ENCODE assay signal across 19 mouse cellular contexts in genomic region chr11:8881521-8881920, GRCm38 (mm10).
DNase-seq lines count a peak whose midpoint lies in the region; ATAC-seq and TF ChIP-seq lines count a peak whose summit lies in the region.
"Had no signal": no experiment of that assay in that cellular context is flagged by ENCODE, and none has a peak within 500 bp of the region (broad histone marks: within the 10 kb centered on the region; RNA-seq: fewer than 3 reads in every experiment).

No protein-coding gene starts in this region.

- no peak overlapping the region for H3K4me3 ChIP-seq in liver, embryonic 14.5 days (ENCODE audit: insufficient read depth in 1 of 2, low read depth in 2 of 2, low read length in 2 of 2)
- no peak overlapping the region for H3K4me3 ChIP-seq in liver, embryonic 12.5 days
- H3K4me3 ChIP-seq in ES-Bruce4 (ENCODE audit: low read depth, low read length) = no peak overlapping the region
- no peak overlapping the region for H3K4me3 ChIP-seq in embryonic fibroblast, embryonic 13.5 days (ENCODE audit: insufficient read depth, low read length)
- H3K4me3 ChIP-seq: erythroblast, embryonic 14.5 days; forebrain, embryonic 15.5 days; limb, embryonic 10.5 days; liver, embryonic 13.5 days; midbrain, embryonic 10.5 days; neural tube, embryonic 15.5 days had no signal

- peak; percentile 27 for DNase-seq in embryo, embryonic 10.5 days (ENCODE audit: low spot score)
- DNase-seq in embryo, embryonic 9.5 days (ENCODE audit: extremely low spot score) = no peak
- DNase-seq in liver, embryonic 14.5 days (ENCODE audit: low read depth in 3 of 3, low spot score in 3 of 3) = no peak
- no peak for DNase-seq in right cerebral cortex, postnatal 10 days (ENCODE audit: low spot score in 2 of 2)
- no peak for DNase-seq in ovary, adult 18-20 months (ENCODE audit: low spot score)
- DNase-seq: adrenal gland, postnatal 14 days; cerebellum, adult 18-20 months; heart, postnatal 4 days; kidney, adult 8-10 months; liver, embryonic 13.5 days had no signal

- TF ChIP-seq CTCF in liver, embryonic 14.5 days (IDR thresholded peaks at IDR 0.05; ENCODE audit: low read depth) = peak; percentile 31; the same call in 1 of the 2 replicates
- peak; percentile 44 for TF ChIP-seq CTCF in ES-Bruce4 (IDR thresholded peaks at IDR 0.05; ENCODE audit: low read depth, low read length)
- TF ChIP-seq CTCF in embryonic fibroblast, embryonic 13.5 days (IDR thresholded peaks at IDR 0.05; ENCODE audit: borderline replicate concordance, insufficient read depth, low read length) = peak; percentile 37; the same call in 1 of the 2 replicates

- no peak for TF ChIP-seq POLR2A in ES-Bruce4 (IDR thresholded peaks at IDR 0.05; ENCODE audit: insufficient read depth, low read length)
- TF ChIP-seq POLR2A in embryonic fibroblast, embryonic 13.5 days (IDR thresholded peaks at IDR 0.05; ENCODE audit: low read depth, low read length) = no peak

- H3K36me3 ChIP-seq in liver, embryonic 14.5 days (replicated peaks; ENCODE audit: control insufficient read depth, insufficient read depth, low read depth) = no peaks in the 10 kb centered on the region
- H3K36me3 ChIP-seq in liver, embryonic 12.5 days = no peaks in the 10 kb centered on the region
- H3K36me3 ChIP-seq in ES-Bruce4 (ENCODE audit: control insufficient read depth, insufficient read depth, low read length, poor library complexity, severe bottlenecking) = no peaks in the 10 kb centered on the region
- H3K36me3 ChIP-seq: forebrain, embryonic 15.5 days; limb, embryonic 10.5 days; liver, embryonic 13.5 days; midbrain, embryonic 10.5 days; neural tube, embryonic 15.5 days had no signal

- no peaks in the 10 kb centered on the region for H3K27me3 ChIP-seq in liver, embryonic 14.5 days (ENCODE audit: control insufficient read depth, insufficient read depth, low read length)
- no peaks in the 10 kb centered on the region for H3K27me3 ChIP-seq in liver, embryonic 12.5 days (replicated peaks)
- H3K27me3 ChIP-seq in ES-Bruce4 (ENCODE audit: control insufficient read depth, insufficient read depth, low read length, poor library complexity, severe bottlenecking) = no peaks in the 10 kb centered on the region
- H3K27me3 ChIP-seq: forebrain, embryonic 15.5 days; liver, embryonic 13.5 days; neural tube, embryonic 15.5 days had no signal

- no peak overlapping the region for H3K27ac ChIP-seq in liver, embryonic 14.5 days
- no peak overlapping the region for H3K27ac ChIP-seq in liver, embryonic 12.5 days
- H3K27ac ChIP-seq in ES-Bruce4 (ENCODE audit: insufficient read depth, low read length) = no peak overlapping the region
- H3K27ac ChIP-seq in embryonic fibroblast, embryonic 13.5 days (ENCODE audit: insufficient read depth, low read length) = no peak overlapping the region
- H3K27ac ChIP-seq: forebrain, embryonic 15.5 days; limb, embryonic 10.5 days; liver, embryonic 13.5 days; midbrain, embryonic 10.5 days; neural tube, embryonic 15.5 days had no signal

- 41% methylated on average over 2 of the region's 2 CpGs for WGBS in liver, embryonic 14.5 days (ENCODE audit: insufficient replicate concordance)
- WGBS in liver, embryonic 12.5 days (ENCODE audit: insufficient replicate concordance) = 47% methylated on average over 2 of the region's 2 CpGs

- no peak for ATAC-seq in liver, embryonic 14.5 days (ENCODE audit: insufficient read depth)
- ATAC-seq in liver, embryonic 12.5 days = no peak
- ATAC-seq: activated CD4-positive, CD25-positive, alpha-beta regulatory T cell, adult 4 months; forebrain, embryonic 15.5 days had no signal

- no peaks in the 10 kb centered on the region for H3K4me1 ChIP-seq in liver, embryonic 14.5 days (replicated peaks; ENCODE audit: control insufficient read depth in 2 of 2, insufficient read depth in 2 of 2, low read length in 1 of 2)
- no peaks in the 10 kb centered on the region for H3K4me1 ChIP-seq in liver, embryonic 12.5 days
- no peaks in the 10 kb centered on the region for H3K4me1 ChIP-seq in ES-Bruce4 (ENCODE audit: control insufficient read depth, insufficient read depth, low read length)
- no peaks in the 10 kb centered on the region for H3K4me1 ChIP-seq in embryonic fibroblast, embryonic 13.5 days (ENCODE audit: control insufficient read depth, insufficient read depth, low read length)
- H3K4me1 ChIP-seq: forebrain, embryonic 15.5 days; limb, embryonic 10.5 days; liver, embryonic 13.5 days; midbrain, embryonic 10.5 days; neural tube, embryonic 15.5 days had no signal

- H3K9me3 ChIP-seq in liver, embryonic 14.5 days (ENCODE audit: control insufficient read depth, low read length) = no peaks in the 10 kb centered on the region
- no peaks in the 10 kb centered on the region for H3K9me3 ChIP-seq in liver, embryonic 12.5 days (replicated peaks)
- H3K9me3 ChIP-seq in ES-Bruce4 (replicated peaks; ENCODE audit: control insufficient read depth, insufficient read depth, low read length, poor library complexity, severe bottlenecking) = 0 out of 2 replicates have a peak, but pooled peaks cover 3% of the 10 kb centered on the region
- H3K9me3 ChIP-seq: forebrain, embryonic 15.5 days; limb, embryonic 10.5 days; liver, embryonic 13.5 days; midbrain, embryonic 10.5 days; neural tube, embryonic 15.5 days had no signal

- H3K4me2 ChIP-seq in liver, embryonic 14.5 days (ENCODE audit: low read depth) = no peak overlapping the region
- no peak overlapping the region for H3K4me2 ChIP-seq in liver, embryonic 12.5 days
- H3K4me2 ChIP-seq: forebrain, embryonic 15.5 days; liver, embryonic 13.5 days; neural tube, embryonic 15.5 days had no signal

- no peak overlapping the region for H3K9ac ChIP-seq in liver, embryonic 14.5 days (replicated peaks)
- H3K9ac ChIP-seq in liver, embryonic 12.5 days = no peak overlapping the region
- no peak overlapping the region for H3K9ac ChIP-seq in ES-Bruce4 (ENCODE audit: low read depth, poor library complexity, severe bottlenecking)
- H3K9ac ChIP-seq: forebrain, embryonic 15.5 days; liver, embryonic 13.5 days; neural tube, embryonic 15.5 days had no signal

- TF ChIP-seq EP300 in liver, embryonic 14.5 days (IDR thresholded peaks at IDR 0.05; ENCODE audit: low read depth) = no peak
- no peak for TF ChIP-seq EP300 in ES-Bruce4 (IDR thresholded peaks at IDR 0.05; ENCODE audit: insufficient read depth, low read depth, low read length)
